Mouse (Mus musculus): ENCODE data around the gene Alpl.

- TF ChIP-seq SMC3 (IDR thresholded peaks at IDR 0.05; ENCODE audit: low read depth, low read length) (no peak), EP300 (IDR thresholded peaks at IDR 0.05; ENCODE audit: low read depth in 1 of 2, low read length in 2 of 2) (no peak), CTCF (IDR thresholded peaks at IDR 0.05 in 2 of 3, conservative IDR thresholded peaks at IDR 0.05 in 1 of 3; ENCODE audit: control insufficient read depth in 1 of 3, insufficient read depth in 1 of 3, low read depth in 2 of 3, low read length in 3 of 3, poor library complexity in 1 of 3, severe bottlenecking in 1 of 3) (no peak), E2F4 (IDR thresholded peaks at IDR 0.05; ENCODE audit: borderline replicate concordance, low read depth, low read length) (no peak), MAX (IDR thresholded peaks at IDR 0.05; ENCODE audit: low read length) (no peak), POLR2A (IDR thresholded peaks at IDR 0.05; ENCODE audit: control insufficient read depth in 1 of 2, insufficient read depth in 1 of 2, low read depth in 1 of 2, low read length in 2 of 2, poor library complexity in 1 of 2) (no peak)
Measured at GRCm38 (mm10) chr4:137772438-137773056, 23.6 kb downstream of the Alpl start.
